Mouse (Mus musculus) frontal cortex, postnatal 10 days (tissue): ENCODE data around the gene Pknox2.
A peak's percentile ranks its signal among the peaks of the same experiment; 100 is the strongest.

Source experiments
- DNase-seq, 2 experiments: peaks; one replicate each; pipeline ENCODE4 v3.0.0; 2022; ENCODE audit warnings: low spot score in 2 of 2, mixed read lengths in 1 of 2

Gene Pknox2

DNA sequence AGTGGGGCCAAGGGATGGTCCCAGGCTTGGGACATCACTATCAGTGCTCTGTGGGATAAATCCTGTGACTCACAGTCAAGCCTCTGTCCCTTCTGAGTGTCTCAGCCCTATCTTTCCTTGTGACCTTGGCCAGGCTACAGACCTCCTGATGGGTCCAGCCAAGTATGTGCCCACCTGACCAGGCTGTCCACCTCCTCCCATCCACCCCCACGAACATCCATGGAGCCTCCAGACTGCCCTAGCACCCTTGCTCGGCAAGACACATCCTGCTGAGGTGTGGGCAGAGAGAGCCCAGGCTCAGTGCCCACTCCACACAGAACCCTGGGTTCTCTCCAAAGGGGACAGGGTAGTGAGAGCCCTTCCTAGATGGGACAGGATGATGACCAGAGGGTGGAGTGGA, 204.6 kb downstream of the Pknox2 start:
- no peak for DNase-seq

GRCm38 (mm10) chr9:36942131-36942530, 205.1 kb downstream of the Pknox2 start:
- no peak for DNase-seq

- no peak for DNase-seq
Measured at GRCm38 (mm10) chr9:36941565-36941964, 205.6 kb downstream of the Pknox2 start.

DNA sequence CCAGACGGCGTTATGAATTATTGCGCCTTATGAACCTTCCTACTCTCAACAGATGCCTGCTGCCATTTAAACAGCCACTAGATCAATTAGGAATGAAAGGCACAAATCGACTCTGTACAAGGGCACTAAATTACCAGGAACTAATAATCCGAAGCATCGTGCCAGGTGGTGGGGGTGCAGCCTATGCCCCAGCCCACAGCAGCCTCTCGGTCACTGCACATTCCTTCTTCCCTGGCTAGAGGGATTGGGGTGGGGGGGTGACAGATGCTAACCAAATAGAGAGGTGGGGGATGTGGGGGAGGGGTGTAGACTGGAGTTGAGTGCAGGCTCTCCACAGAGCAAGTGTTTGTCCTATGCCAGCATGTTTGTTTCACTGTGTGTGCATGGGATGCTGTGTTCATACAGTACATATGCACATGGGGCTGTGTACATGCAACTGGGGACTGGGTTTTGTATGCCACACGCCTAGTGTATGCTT, 208.6 kb downstream of the Pknox2 start:
- DNase-seq: no peak

DNA sequence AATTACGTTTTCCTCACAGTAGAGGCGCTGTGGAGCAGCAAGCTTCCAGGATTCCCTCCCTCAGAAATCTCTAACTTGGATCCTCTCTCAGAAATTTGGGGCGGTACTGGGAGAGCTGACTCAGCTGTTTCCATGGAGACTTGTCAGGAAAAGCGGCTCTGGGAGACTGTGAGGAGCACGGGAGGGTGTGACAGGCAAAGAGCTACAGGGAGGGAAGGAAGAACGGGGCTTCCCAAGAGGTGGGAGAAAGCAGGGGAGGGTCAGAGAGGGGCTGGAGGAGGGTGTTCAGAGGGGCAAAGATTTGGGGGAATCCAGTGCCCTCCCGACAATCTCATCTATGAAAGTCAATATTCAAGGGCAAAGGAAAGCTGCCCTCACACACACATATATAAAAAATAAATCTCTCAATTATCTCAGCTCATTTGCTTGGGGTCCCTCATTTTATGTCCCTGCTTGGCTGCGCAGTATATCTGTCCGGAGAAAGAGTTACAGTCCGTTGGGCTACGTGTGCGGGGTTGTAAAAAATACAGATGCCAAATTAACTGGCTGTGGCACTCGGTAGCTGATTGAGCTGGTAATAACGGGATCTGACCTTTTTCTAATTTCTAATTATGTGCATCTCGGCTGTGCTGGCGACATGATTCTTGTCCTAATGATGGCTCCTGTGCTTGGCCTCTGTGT, 213.3 kb downstream of the Pknox2 start:
- peak; percentile 71 to 73 for DNase-seq

DNA sequence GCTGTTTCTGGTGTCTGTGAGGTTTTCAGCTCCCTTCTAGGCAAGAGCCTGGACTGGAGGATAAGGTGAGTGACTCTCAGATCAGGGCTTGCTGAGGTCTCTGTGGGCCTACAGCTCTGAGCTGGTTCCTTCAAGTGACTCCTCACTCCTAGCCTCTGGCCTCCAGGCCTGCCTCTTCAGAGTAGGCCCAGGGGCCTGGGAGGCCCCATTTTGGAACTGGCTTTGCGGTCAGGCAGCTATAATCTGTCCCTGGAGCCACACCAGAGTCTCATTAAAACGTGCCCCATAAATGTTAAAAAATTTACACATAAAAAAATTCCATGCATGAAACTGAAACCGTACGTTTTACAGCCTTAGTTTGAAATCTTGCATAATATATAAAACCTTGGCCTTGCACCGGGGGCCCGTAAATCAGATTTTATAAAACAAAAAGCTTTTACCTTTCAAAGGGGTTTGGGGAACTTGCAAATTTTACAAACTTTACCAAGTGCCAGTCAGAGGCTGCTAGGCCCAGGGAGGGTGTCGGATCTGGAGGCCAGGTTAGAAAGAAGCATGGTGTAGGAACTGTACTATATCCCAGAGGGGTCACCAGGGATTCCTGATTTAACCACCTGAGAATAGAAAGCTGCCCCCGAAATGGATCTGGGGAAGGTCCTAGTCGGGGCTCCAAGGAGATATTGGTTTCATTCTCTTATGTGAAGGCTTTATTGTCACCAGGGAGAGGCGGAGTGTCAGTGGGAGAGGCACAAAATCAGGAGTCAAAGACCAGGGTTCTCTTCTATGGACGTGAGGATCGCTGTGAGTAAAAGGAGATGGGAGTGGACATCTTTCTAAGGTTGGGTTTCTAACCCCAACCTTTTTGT, 214.0 kb downstream of the Pknox2 start:
- no peak for DNase-seq

DNA sequence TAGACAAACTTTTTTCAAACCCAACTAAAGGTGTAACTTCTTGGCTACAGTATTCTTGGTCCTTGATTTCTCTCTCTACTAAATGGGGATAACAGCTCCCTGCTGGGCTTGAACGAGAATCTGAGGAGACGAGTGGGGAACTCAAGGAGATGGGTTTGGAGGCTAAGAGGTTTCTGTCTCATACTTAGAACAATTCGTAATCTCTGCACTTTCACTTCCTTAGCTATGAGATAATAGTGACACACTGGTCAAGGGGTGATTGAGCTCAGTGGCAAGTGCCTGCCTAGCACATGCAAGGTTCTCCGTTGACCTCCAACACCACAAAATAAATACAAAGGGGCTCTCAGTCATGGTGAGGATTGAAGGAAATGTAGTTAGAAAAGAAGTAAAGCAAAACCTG, 215.6 kb downstream of the Pknox2 start:
- DNase-seq: no peak

- no peak for DNase-seq
Measured at GRCm38 (mm10) chr9:36923753-36924152, 223.5 kb downstream of the Pknox2 start.

GRCm38 (mm10) chr9:36921718-36922415, 225.3 kb downstream of the Pknox2 start:
- peak in 1 of 2 experiments; percentile 38 for DNase-seq

GRCm38 (mm10) chr9:36919472-36919871, 227.7 kb downstream of the Pknox2 start:
- no peak for DNase-seq

DNA sequence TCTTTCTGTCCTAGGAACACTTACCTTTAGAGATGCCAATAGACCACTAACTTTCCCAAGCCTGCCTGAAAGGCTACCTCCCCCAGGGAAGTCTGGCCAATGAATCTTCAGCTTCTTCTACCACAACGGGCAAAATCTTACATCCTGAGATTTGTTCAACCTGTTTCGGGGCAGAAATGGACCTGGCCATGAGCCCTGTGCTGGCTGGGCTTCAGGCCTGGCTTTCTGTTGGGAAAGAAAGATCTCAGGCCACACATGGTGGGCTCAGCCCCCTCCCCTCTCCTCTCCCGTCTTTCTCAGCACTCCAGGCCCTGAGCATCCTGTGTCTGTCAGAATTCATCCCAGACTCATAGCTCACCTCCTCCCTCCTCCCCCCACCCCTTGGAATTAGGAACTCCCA, 228.6 kb downstream of the Pknox2 start:
- DNase-seq: no peak

DNA sequence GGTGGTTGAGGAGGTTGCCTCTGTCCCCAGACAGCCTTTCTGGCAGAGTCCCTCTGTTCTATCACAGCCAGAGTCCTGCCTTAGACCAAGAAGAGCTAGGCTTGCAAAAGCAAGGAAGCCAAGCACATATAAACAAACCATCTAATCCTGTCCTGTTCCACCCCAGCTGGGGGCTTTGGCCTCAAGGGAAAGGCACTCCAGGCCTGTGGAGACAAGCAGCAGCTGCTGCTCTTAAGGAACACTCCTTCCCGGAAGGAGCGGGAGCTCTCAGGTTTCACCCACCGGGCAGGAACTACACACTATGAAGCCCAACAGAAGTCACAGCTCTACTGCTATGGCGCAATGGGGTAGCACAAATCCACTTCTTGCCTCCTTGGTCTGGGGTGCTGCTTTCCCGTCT, 230.3 kb downstream of the Pknox2 start:
- no peak for DNase-seq

GRCm38 (mm10) chr9:36916362-36916761, 230.8 kb downstream of the Pknox2 start:
- DNase-seq: peak; percentile 59 to 83

DNA sequence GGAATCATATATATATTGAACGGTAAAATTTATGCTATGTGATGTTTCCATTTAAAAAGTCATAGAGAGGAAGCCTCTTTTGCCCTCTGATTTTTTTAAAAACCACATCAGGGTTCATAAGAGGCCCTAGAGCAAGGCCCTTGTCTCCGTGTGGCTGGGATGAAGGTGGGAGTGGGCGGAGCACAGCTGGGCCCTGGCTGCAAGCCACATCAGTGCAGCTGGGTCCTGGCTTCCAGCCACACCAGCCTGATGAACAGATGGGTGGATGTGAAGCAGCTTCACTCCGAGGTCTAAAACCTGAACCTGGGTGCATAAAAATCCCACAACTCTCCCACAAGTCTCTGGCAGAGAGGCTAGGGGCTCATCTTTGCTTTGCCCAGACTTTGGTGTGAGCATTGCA, 241.8 kb downstream of the Pknox2 start:
- no peak for DNase-seq

DNA sequence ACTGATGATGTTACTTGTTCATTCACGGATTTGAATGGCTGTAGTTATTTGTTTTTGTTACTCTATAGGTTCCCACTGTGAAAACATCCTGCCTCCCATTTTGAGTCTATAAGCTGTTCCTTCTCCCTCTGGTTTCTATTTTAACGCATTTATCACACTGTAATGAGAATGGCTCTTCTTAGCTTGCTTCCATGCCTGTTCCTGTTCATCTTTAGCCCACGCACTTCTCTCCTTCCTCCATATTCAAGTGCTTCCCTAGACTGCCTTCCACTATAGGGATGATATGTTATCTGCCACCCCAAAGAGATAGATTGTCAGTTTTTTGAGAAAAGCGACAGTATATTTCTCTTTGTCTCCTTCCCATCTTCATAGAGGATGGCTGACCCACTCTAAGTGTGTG, 246.7 kb downstream of the Pknox2 start:
- no peak for DNase-seq

GRCm38 (mm10) chr9:36898560-36898959, 248.6 kb downstream of the Pknox2 start:
- no peak for DNase-seq

DNA sequence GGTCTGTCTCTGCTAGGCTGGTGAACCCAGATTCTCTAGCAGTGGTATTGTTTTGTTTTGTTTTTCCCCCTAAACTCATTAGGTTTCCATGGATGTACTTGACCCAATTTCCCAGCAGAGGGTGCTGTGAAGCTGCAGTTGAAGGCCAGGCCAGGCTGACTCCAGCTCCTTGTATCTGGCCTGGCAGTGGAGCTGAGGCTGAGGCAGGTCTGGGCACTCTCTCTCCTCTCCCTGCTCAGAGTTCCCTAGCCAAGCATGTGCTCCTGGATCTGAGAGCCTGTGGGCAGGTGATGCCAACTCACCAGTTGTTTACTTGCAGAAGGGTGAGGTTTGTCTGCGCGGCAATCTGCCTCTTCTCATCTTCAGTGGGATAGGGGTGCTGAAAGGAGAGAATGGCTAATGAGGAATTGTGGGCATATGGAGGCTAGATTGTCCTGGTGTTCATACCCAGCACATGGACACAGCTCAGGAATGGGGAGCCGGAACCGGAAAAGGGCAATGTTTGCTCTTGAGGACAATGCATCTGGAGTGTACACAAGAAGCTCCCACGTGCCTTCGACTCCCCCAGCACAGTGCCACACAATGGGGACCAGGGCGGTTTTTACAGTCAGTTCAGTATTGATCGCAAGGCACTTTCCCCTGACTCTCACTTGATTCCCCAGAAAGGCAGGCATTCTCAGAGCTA, 252.1 kb downstream of the Pknox2 start:
- peak in 1 of 2 experiments; percentile 65 for DNase-seq

DNA sequence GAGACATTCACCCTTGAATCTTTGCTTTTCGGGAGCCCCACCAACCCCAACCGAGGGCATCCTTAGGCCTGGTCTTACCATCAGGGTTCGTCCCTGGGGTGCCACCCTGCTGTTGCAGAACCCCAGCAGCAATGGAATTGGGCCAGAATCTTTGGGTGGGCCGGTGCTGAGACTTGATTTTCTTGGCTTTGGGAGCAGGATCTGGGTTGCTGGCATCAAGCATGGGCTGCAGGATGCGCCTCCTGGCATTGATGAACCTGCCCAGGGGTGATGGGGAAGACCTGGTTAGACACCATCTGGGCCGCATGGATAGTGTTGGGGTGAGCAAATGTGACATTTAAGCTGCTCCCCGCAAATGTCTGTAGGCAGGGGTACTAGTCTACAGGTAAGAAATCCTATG, 253.0 kb downstream of the Pknox2 start:
- DNase-seq: no peak

- DNase-seq: no peak
Measured at GRCm38 (mm10) chr9:36893413-36893990, 253.7 kb downstream of the Pknox2 start.

GRCm38 (mm10) chr9:36890552-36890951, 256.7 kb downstream of the Pknox2 start:
- no peak for DNase-seq

DNA sequence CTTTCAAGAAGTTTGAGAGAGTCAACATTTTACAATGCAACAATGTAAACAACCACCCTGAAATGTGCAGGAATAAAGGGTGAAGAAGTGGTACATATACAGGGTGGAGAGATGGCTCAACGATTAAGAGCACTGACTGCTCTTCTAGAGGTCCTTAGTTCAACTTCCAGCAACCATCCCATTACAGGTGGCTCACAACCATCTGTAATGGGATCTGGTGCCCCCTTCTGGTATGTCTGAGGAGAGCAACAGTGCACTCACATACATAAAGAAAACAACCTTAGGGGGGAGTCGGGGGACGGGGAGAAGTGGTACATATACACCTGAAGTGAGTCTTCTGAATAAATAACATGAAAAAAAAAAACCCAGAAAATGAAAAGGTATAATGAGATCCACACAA, 262.0 kb downstream of the Pknox2 start:
- DNase-seq: no peak
